Mouse (Mus musculus) small intestine, adult 2 months (tissue): ENCODE results near the gene Ston1. TPM values are rescaled to one million over a fixed set of nuclear protein-coding genes. Genes with fewer than 3 reads are reported as not detected.

Source experiments
- H3K27ac ChIP-seq: fragments of 200-500 bp; 2 replicates; pipeline ENCODE4 v1.5.1; 2012; ENCODE audit warnings: low read depth, low read length, control low read depth, inconsistent platforms; ENCODE audit not compliant: insufficient read depth
- H3K27me3 ChIP-seq: fragments of 200-500 bp; 2 replicates; pipeline ENCODE4 v1.6.1; 2012; ENCODE audit warnings: mild to moderate bottlenecking, moderate library complexity, low read length, inconsistent platforms; ENCODE audit not compliant: control insufficient read depth, insufficient read depth
- H3K36me3 ChIP-seq: fragments of 200-500 bp; 2 replicates; pipeline ENCODE4 v1.6.1; 2012; ENCODE audit warnings: mild to moderate bottlenecking, low read length, control low read depth, inconsistent platforms; ENCODE audit not compliant: control insufficient read depth, insufficient read depth
- H3K4me1 ChIP-seq: fragments of 200-500 bp; 2 replicates; pipeline ENCODE4 v1.6.1; 2012; ENCODE audit warnings: low read length, inconsistent platforms, mixed read lengths; ENCODE audit not compliant: control insufficient read depth, insufficient read depth, insufficient read length
- H3K4me3 ChIP-seq: fragments of 200-500 bp; 2 replicates; pipeline ENCODE4 v1.5.1; 2012; ENCODE audit warnings: low read depth, mild to moderate bottlenecking, control low read depth, inconsistent platforms, low read length, moderate library complexity
- CTCF ChIP-seq: fragments of 200-500 bp; IDR thresholded peaks from 2 replicates; pipeline ENCODE4 v1.5.1; 2012; ENCODE audit warnings: low read depth, mild to moderate bottlenecking, control low read depth, inconsistent platforms, low read length, moderate library complexity, mixed read lengths; ENCODE audit not compliant: insufficient replicate concordance, insufficient read length; ENCODE audit errors: extremely low read depth
- POLR2A ChIP-seq: fragments of 200-500 bp; IDR thresholded peaks from 2 replicates; pipeline ENCODE4 v1.6.1; 2012; ENCODE audit warnings: low read depth, mild to moderate bottlenecking, control low read depth, inconsistent platforms, low read length, moderate library complexity
- WGBS: fragments of 180-500 bp; shearing (Covaris S2); methylation state at CpG from one replicate; pipeline ENCODE4 v1.1.7; 2018; 5-methylcytosine and 5-hydroxymethylcytosine counted together
- polyA plus RNA-seq: library from polyadenylated mRNA; depleted of rRNA; stranded (reverse); fragments of >200 nt; gene quantifications from 2 replicates; pipeline ENCODE4 v1.2.3, GENCODE M21; 2012

Gene Ston1
- polyA plus RNA-seq, 1 experiment, result 5.4 TPM

DNA sequence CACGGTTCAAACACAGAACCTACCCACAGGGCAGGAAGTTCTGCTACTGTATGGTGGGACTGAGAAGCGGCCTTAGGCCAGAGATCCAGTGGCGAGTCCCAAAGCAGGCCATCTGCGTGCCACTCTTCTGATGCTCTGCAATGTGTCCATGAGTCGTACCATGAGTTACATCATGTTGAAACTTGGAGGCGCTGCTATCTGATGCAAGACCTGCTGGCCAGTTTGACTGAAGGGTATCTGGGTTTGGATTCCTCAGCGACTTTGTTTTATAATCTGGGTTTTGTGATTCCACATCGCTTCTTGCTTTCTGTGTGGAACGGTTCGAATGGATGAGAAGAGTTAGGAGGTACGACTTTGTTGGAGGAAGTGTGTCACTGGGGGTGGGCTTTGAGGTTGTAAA lies 47.8 kb downstream of the Ston1 start:
- Histone ChIP-seq H3K4me3 (no peak overlapping the region), H3K27me3 (no peaks in the 10 kb centered on the region), H3K27ac (no peak overlapping the region), H3K4me1 (no peaks in the 10 kb centered on the region), H3K36me3 (peaks cover 3% of the 10 kb centered on the region; the same call in 1 of the 2 replicates)
- TF ChIP-seq POLR2A (no peak), CTCF (no peak)
- WGBS, result 85% methylated on average over 11 of the region's 11 CpGs

DNA sequence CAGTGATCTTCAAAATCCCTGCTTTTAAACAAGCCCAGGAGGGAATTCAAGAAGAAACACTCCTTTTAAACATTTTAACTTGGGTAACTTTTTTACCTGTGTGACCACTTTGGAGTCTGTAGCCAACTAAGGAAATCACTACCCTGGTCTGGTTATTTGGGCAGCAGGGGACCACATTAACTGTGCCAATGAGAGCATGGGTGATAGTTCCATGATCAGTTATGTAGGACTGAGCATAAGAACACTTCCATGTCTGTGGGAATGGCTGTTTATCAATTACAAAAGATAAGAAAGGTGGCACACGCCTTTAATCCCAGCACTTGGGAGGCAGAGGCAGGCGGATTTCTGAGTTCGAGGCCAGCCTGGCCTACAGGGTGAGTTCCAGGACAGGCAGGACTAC lies 49.7 kb downstream of the Ston1 start:
- 82% methylated on average over 3 of the region's 3 CpGs for WGBS
- Histone ChIP-seq H3K36me3 (peaks cover 3% of the 10 kb centered on the region; the same call in 1 of the 2 replicates), H3K27ac (no peak overlapping the region), H3K27me3 (no peaks in the 10 kb centered on the region), H3K4me3 (no peak overlapping the region), H3K4me1 (no peaks in the 10 kb centered on the region)
- TF ChIP-seq POLR2A (no peak), CTCF (no peak)

DNA sequence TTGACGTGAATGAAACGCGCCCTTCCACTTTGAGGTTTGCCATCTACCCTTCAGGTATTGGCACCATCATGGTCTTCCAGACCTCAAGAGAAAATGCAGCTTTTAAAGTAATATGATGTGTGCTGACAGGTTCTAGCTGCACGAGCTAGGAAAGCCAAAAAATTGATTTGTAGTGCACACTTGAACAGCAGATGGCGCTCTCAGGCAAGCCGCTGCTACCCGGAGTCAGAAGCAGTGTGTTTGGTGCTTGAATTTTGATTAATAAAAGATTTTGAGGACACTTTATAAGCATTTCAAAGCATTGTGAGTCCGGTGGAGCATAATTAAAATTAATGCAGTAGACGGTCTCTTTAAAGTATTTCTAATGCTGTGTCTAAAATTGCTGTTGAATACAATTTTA lies 54.5 kb downstream of the Ston1 start:
- no peak for TF ChIP-seq POLR2A
- TF ChIP-seq CTCF, result peak; percentile 93; the same call in 1 of the 2 replicates
- no peak overlapping the region for H3K4me3 ChIP-seq
- 7% methylated on average over 9 of the region's 9 CpGs for WGBS
- no peak overlapping the region for H3K27ac ChIP-seq
- H3K27me3 ChIP-seq, result no peaks in the 10 kb centered on the region
- H3K36me3 ChIP-seq, result no peaks in the 10 kb centered on the region
- no peaks in the 10 kb centered on the region for H3K4me1 ChIP-seq

DNA sequence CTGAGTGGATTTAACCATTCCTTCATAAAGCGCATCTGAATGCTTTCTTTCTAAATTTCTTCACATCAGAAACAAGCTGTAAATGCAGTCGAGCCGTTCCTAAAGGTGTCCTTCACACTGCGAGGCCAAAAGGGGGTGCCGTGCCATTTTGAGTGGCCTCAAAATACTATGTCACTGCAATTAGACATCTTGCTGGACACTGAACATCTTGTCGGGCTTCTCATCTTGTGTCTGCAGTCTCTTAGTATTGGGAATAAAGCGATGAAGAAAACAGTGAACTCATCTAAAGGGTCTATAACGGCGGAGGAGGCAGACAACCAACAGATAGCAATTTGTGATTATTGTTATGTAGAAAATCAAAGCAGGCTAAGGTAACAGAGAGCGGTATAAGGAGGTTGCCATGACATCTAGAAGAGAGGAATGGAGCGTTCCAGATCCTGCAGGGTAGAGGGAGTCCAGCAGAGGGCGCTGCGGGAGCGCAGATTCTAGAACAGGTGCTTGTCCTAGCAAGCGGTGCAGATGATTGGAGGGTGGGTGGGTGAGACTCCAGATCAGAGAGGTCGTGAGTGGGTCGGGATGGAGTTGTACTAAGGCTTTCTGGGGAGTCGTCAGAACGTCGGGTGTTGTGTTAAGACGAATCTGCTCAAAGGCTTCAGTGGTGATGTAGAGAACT lies 55.4 kb downstream of the Ston1 start:
- H3K36me3 ChIP-seq, result no peaks in the 10 kb centered on the region
- 21% methylated on average over 21 of the region's 21 CpGs for WGBS
- H3K27ac ChIP-seq, result no peak overlapping the region
- TF ChIP-seq POLR2A (no peak), CTCF (peak; percentile 94)
- H3K4me3 ChIP-seq, result no peak overlapping the region
- H3K27me3 ChIP-seq, result no peaks in the 10 kb centered on the region
- no peaks in the 10 kb centered on the region for H3K4me1 ChIP-seq

DNA sequence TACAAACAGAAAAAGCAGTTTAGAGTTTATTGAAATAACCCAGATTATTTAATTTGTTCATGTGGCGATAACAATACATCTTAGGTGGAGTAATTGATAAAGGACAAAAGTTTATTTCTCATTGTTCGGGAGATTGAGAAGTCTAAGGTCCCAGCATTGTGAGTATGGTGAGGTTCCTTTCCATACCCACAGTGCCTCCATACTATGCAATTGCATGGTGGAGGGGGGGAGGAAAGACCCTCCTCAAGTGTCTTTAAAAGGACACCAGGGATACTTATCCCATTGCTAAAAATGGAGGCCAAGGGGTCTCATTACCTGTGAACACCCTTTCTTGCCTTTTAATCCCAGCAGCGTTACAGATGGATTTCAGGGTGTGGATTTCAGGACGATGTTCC lies 55.9 kb downstream of the Ston1 start:
- no peak for TF ChIP-seq CTCF
- Histone ChIP-seq H3K27me3 (no peaks in the 10 kb centered on the region), H3K4me3 (no peak overlapping the region), H3K27ac (no peak overlapping the region), H3K36me3 (no peaks in the 10 kb centered on the region), H3K4me1 (no peaks in the 10 kb centered on the region)
- 71% methylated on average over 4 of the region's 4 CpGs for WGBS

DNA sequence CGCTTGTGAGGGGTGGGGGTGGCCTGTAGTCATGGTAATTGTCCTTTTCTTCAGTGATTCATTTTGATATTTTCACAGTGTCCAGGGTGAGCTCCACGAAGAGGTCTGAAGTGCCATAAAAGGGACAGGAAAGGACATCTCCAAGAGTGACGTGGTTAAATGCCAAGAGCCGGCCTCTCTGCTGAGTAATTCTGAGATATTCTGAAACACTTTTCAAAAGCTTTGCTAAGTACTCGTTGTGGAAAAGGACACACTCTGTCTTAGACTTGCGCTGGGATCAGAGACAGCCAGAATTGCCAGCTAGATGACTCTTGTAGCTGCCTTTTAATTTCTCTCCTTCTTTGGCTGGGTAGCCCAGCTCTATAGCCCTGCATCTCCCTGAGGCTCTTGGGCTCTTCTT lies 61.0 kb downstream of the Ston1 start:
- no peaks in the 10 kb centered on the region for H3K36me3 ChIP-seq
- H3K27ac ChIP-seq, result no peak overlapping the region
- no peaks in the 10 kb centered on the region for H3K4me1 ChIP-seq
- H3K4me3 ChIP-seq, result no peak overlapping the region
- no peaks in the 10 kb centered on the region for H3K27me3 ChIP-seq
- 62% methylated on average over 6 of the region's 6 CpGs for WGBS
- TF ChIP-seq POLR2A, result no peak
- TF ChIP-seq CTCF, result no peak

DNA sequence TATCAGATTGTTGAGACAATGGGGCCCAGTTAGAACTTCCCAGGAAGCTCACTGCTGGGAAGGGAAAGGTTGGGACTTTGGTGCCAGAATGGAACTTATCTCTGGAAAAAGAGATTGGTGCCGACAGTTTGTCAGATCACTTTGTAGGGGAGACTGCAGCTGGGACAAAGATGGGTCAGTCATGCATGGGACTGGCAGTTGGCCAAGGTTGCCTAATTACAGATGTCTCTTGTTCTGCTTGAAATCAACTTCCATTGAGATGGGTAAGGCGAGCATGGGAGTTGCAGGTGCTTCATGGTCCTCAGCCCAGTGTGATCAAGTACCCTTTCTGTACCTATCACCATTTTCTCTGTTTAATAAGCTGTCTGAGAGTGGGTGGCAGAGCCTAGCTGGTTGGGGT lies 68.6 kb downstream of the Ston1 start:
- TF ChIP-seq POLR2A, result no peak
- TF ChIP-seq CTCF, result no peak
- 49% methylated on average over 2 of the region's 2 CpGs for WGBS

DNA sequence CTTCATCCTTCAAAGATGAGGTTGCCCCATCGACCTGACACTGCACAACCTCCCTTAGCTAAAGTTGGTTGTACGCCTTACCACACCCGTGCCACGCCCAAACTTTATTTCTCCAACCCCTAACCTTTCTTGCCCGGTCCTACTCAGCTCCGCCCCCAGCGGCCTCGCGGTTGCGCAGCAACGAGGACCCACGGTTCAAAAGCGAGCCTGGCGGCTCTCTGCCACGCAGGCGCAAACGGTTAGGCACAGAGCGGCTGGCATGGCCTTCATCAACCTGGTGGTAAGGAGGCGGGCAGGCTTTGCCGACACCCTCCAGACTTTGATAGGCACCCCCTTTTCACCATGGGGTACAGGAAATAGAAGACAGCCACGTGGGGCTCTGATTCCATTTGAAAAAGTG lies 71.0 kb downstream of the Ston1 start, which contains the start of gene Gtf2a1l:
Gene Gtf2a1l, plus strand, starts transcription at position 209 of the 400 bp plus-strand sequence.
- H3K4me1 ChIP-seq, result peaks cover 3% of the 10 kb centered on the region; the same call in 1 of the 2 replicates
- no peaks in the 10 kb centered on the region for H3K36me3 ChIP-seq
- no peak within 1 kb of the TSS for H3K4me3 ChIP-seq
- TF ChIP-seq CTCF (no peak), POLR2A (no peak)
- no peak within 1 kb of the TSS for H3K27ac ChIP-seq
- 20% methylated on average over 21 of the region's 21 CpGs for WGBS
- H3K27me3 ChIP-seq, result no peaks in the 10 kb centered on the region

More for the DNA sequence above, 68.6 kb downstream of the Ston1 start:
- Histone ChIP-seq H3K36me3 (no peaks in the 10 kb centered on the region), H3K4me3 (no peak overlapping the region), H3K27ac (no peak overlapping the region), H3K4me1 (peaks cover 3% of the 10 kb centered on the region; the same call in 1 of the 2 replicates), H3K27me3 (no peaks in the 10 kb centered on the region)
